Mouse (Mus musculus): Measurements from ENCODE around the gene Smpdl3b. TPM values are rescaled to one million over a fixed set of nuclear protein-coding genes. Genes with fewer than 3 reads are reported as not detected.
"Not testable (repeated sequence)": the region's sequence is repeated elsewhere in the genome, so short reads cannot be mapped to it uniquely, and the experiment has no call there.

Smpdl3b gene
- polyA plus RNA-seq, 1 experiment from 2014 or later: 0.68 TPM

- Histone ChIP-seq H3K36me3 (replicated peaks; ENCODE audit: control insufficient read depth, insufficient read depth) (no peaks in the 10 kb centered on the region), H3K9ac (no peak overlapping the region)
- 92% methylated on average over 4 of the region's 4 CpGs for WGBS
These were observed 42.8 kb upstream of the Smpdl3b start for GRCm38 (mm10) chr4:132799845-132800244.

GRCm38 (mm10) chr4:132798666-132799065 is 41.6 kb upstream of the Smpdl3b start:
- H3K4me3 ChIP-seq (replicated peaks; ENCODE audit: low read length); ATAC-seq (ENCODE audit: low FRiP score); H3K27ac ChIP-seq; H3K36me3 ChIP-seq (replicated peaks; ENCODE audit: control insufficient read depth, insufficient read depth); H3K4me1 ChIP-seq (replicated peaks; ENCODE audit: control insufficient read depth, insufficient read depth, low read length); DNase-seq (ENCODE audit: low spot score); H3K4me2 ChIP-seq (replicated peaks); H3K9ac ChIP-seq; H3K9me3 ChIP-seq (ENCODE audit: control insufficient read depth, low read length): not testable (repeated sequence)
- H3K27me3 ChIP-seq (ENCODE audit: control insufficient read depth, insufficient read depth, low read length): peaks cover 13% of the 10 kb centered on the region
- 88% methylated on average over 3 of the region's 3 CpGs for WGBS

More at GRCm38 (mm10) chr4:132799845-132800244, 42.8 kb upstream of the Smpdl3b start:
- Histone ChIP-seq H3K9me3 (ENCODE audit: control insufficient read depth, low read length) (no peaks in the 10 kb centered on the region), H3K4me3 (replicated peaks; ENCODE audit: low read length) (no peak overlapping the region), H3K27ac (no peak overlapping the region), H3K4me2 (replicated peaks) (no peak overlapping the region), H3K4me1 (replicated peaks; ENCODE audit: control insufficient read depth, insufficient read depth, low read length) (peaks cover 4% of the 10 kb centered on the region; the same call in 1 of the 2 replicates), H3K27me3 (ENCODE audit: control insufficient read depth, insufficient read depth, low read length) (peaks cover 10% of the 10 kb centered on the region)
- ATAC-seq (ENCODE audit: low FRiP score): no peak
- DNase-seq (ENCODE audit: low spot score): no peak

GRCm38 (mm10) chr4:132798028-132798427 is 41.0 kb upstream of the Smpdl3b start:
- Histone ChIP-seq H3K4me2 (replicated peaks) (no peak overlapping the region), H3K36me3 (replicated peaks; ENCODE audit: control insufficient read depth, insufficient read depth) (no peaks in the 10 kb centered on the region), H3K27ac (no peak overlapping the region), H3K9ac (no peak overlapping the region), H3K27me3 (ENCODE audit: control insufficient read depth, insufficient read depth, low read length) (peaks cover 13% of the 10 kb centered on the region), H3K4me1 (replicated peaks; ENCODE audit: control insufficient read depth, insufficient read depth, low read length) (peaks cover 4% of the 10 kb centered on the region; the same call in 1 of the 2 replicates), H3K4me3 (replicated peaks; ENCODE audit: low read length) (no peak overlapping the region), H3K9me3 (ENCODE audit: control insufficient read depth, low read length) (no peaks in the 10 kb centered on the region)
- DNase-seq (ENCODE audit: low spot score) (no peak), ATAC-seq (ENCODE audit: low FRiP score) (no peak)
- 69% methylated on average over 4 of the region's 4 CpGs for WGBS

GRCm38 (mm10) chr4:132797461-132797860 is 40.4 kb upstream of the Smpdl3b start:
- no peaks in the 10 kb centered on the region for H3K36me3 ChIP-seq (replicated peaks; ENCODE audit: control insufficient read depth, insufficient read depth)

GRCm38 (mm10) chr4:132796196-132796886 is 39.3 kb upstream of the Smpdl3b start, which contains the start of gene Themis2:
Gene Themis2 (minus strand): TSS chr4:132796387.
- ATAC-seq (ENCODE audit: low FRiP score) (no peak), DNase-seq (ENCODE audit: low spot score) (no peak)
- H3K9me3 ChIP-seq (ENCODE audit: control insufficient read depth, low read length): no peaks in the 10 kb centered on the region
- no peak within 1 kb of the TSS for H3K27ac ChIP-seq
- peak within 1 kb of the TSS; percentile 18 for H3K4me3 ChIP-seq (replicated peaks; ENCODE audit: low read length)
- no peaks in the 10 kb centered on the region for H3K36me3 ChIP-seq (replicated peaks; ENCODE audit: control insufficient read depth, insufficient read depth)
- H3K27me3 ChIP-seq (ENCODE audit: control insufficient read depth, insufficient read depth, low read length): peaks cover 13% of the 10 kb centered on the region
- H3K9ac ChIP-seq: peak within 1 kb of the TSS; percentile 5; the same call in 1 of the 2 replicates
- peak within 1 kb of the TSS; percentile 48 for H3K4me2 ChIP-seq (replicated peaks)
- 1% methylated on average over 21 of the region's 21 CpGs for WGBS
- peaks cover 4% of the 10 kb centered on the region; the same call in 1 of the 2 replicates for H3K4me1 ChIP-seq (replicated peaks; ENCODE audit: control insufficient read depth, insufficient read depth, low read length)

More at GRCm38 (mm10) chr4:132797461-132797860, 40.4 kb upstream of the Smpdl3b start:
- ATAC-seq (ENCODE audit: low FRiP score) (no peak), DNase-seq (ENCODE audit: low spot score) (no peak)
- H3K4me3 ChIP-seq (replicated peaks; ENCODE audit: low read length): no peak overlapping the region
- no peak overlapping the region for H3K27ac ChIP-seq
- no peak overlapping the region for H3K4me2 ChIP-seq (replicated peaks)
- peaks cover 4% of the 10 kb centered on the region; the same call in 1 of the 2 replicates for H3K4me1 ChIP-seq (replicated peaks; ENCODE audit: control insufficient read depth, insufficient read depth, low read length)
- H3K9ac ChIP-seq: no peak overlapping the region
- H3K9me3 ChIP-seq (ENCODE audit: control insufficient read depth, low read length): no peaks in the 10 kb centered on the region
- H3K27me3 ChIP-seq (ENCODE audit: control insufficient read depth, insufficient read depth, low read length): peaks cover 13% of the 10 kb centered on the region
- 83% methylated on average over 1 of the region's 1 CpGs for WGBS

- Histone ChIP-seq H3K4me2 (replicated peaks) (no peak overlapping the region), H3K4me1 (replicated peaks; ENCODE audit: control insufficient read depth, insufficient read depth, low read length) (peaks cover 4% of the 10 kb centered on the region; the same call in 1 of the 2 replicates), H3K27ac (no peak overlapping the region), H3K9me3 (ENCODE audit: control insufficient read depth, low read length) (no peaks in the 10 kb centered on the region), H3K36me3 (replicated peaks; ENCODE audit: control insufficient read depth, insufficient read depth) (no peaks in the 10 kb centered on the region), H3K27me3 (ENCODE audit: control insufficient read depth, insufficient read depth, low read length) (peaks cover 13% of the 10 kb centered on the region), H3K4me3 (replicated peaks; ENCODE audit: low read length) (no peak overlapping the region), H3K9ac (no peak overlapping the region)
- DNase-seq (ENCODE audit: low spot score) (no peak), ATAC-seq (ENCODE audit: low FRiP score) (no peak)
- 57% methylated on average over 7 of the region's 7 CpGs for WGBS
These were observed 38.1 kb upstream of the Smpdl3b start for GRCm38 (mm10) chr4:132795171-132795570.

GRCm38 (mm10) chr4:132794760-132795159 is 37.7 kb upstream of the Smpdl3b start:
- 75% methylated on average over 8 of the region's 8 CpGs for WGBS

GRCm38 (mm10) chr4:132794028-132794427 is 37.0 kb upstream of the Smpdl3b start:
- H3K27me3 ChIP-seq (ENCODE audit: control insufficient read depth, insufficient read depth, low read length): peaks cover 13% of the 10 kb centered on the region
- WGBS: 63% methylated on average over 9 of the region's 9 CpGs
- DNase-seq (ENCODE audit: low spot score): no peak

More at GRCm38 (mm10) chr4:132794760-132795159, 37.7 kb upstream of the Smpdl3b start:
- Histone ChIP-seq H3K9ac (no peak overlapping the region), H3K4me3 (replicated peaks; ENCODE audit: low read length) (no peak overlapping the region), H3K9me3 (ENCODE audit: control insufficient read depth, low read length) (no peaks in the 10 kb centered on the region), H3K27ac (no peak overlapping the region), H3K4me1 (replicated peaks; ENCODE audit: control insufficient read depth, insufficient read depth, low read length) (peaks cover 4% of the 10 kb centered on the region; the same call in 1 of the 2 replicates), H3K4me2 (replicated peaks) (no peak overlapping the region), H3K27me3 (ENCODE audit: control insufficient read depth, insufficient read depth, low read length) (peaks cover 13% of the 10 kb centered on the region), H3K36me3 (replicated peaks; ENCODE audit: control insufficient read depth, insufficient read depth) (no peaks in the 10 kb centered on the region)
- DNase-seq (ENCODE audit: low spot score) (no peak), ATAC-seq (ENCODE audit: low FRiP score) (no peak)

GRCm38 (mm10) chr4:132793322-132794004 is 36.4 kb upstream of the Smpdl3b start:
- not testable (repeated sequence) for H3K4me1 ChIP-seq (replicated peaks; ENCODE audit: control insufficient read depth, insufficient read depth, low read length); H3K27ac ChIP-seq; ATAC-seq (ENCODE audit: low FRiP score); DNase-seq (ENCODE audit: low spot score); H3K9ac ChIP-seq; H3K9me3 ChIP-seq (ENCODE audit: control insufficient read depth, low read length); H3K36me3 ChIP-seq (replicated peaks; ENCODE audit: control insufficient read depth, insufficient read depth); H3K4me3 ChIP-seq (replicated peaks; ENCODE audit: low read length); H3K4me2 ChIP-seq (replicated peaks)
- 91% methylated on average over 8 of the region's 9 CpGs for WGBS
- H3K27me3 ChIP-seq (ENCODE audit: control insufficient read depth, insufficient read depth, low read length): peaks cover 13% of the 10 kb centered on the region

More at GRCm38 (mm10) chr4:132794028-132794427, 37.0 kb upstream of the Smpdl3b start:
- no peak for ATAC-seq (ENCODE audit: low FRiP score)
- Histone ChIP-seq H3K9ac (no peak overlapping the region), H3K4me2 (replicated peaks) (no peak overlapping the region), H3K9me3 (ENCODE audit: control insufficient read depth, low read length) (no peaks in the 10 kb centered on the region), H3K27ac (no peak overlapping the region), H3K36me3 (replicated peaks; ENCODE audit: control insufficient read depth, insufficient read depth) (no peaks in the 10 kb centered on the region), H3K4me1 (replicated peaks; ENCODE audit: control insufficient read depth, insufficient read depth, low read length) (peaks cover 4% of the 10 kb centered on the region; the same call in 1 of the 2 replicates), H3K4me3 (replicated peaks; ENCODE audit: low read length) (no peak overlapping the region)

All from hindbrain, embryonic 14.5 days (tissue).